Mouse (Mus musculus) embryonic facial prominence, embryonic 14.5 days (tissue): ENCODE measurements around the gene Muc4. TPM values are rescaled to one million over a fixed set of nuclear protein-coding genes. Genes with fewer than 3 reads are reported as not detected.

Experiments
- ATAC-seq: fragments of 200-750 bp; cut with Nextera tagmentation; 2 replicates; pipeline ENCODE4 v1.8.0; 2017; ENCODE audit warnings: low read depth, moderate number of reproducible peaks, moderate TSS enrichment
- DNase-seq: peaks from one replicate; pipeline ENCODE4 v3.0.0-alpha.2; 2015; ENCODE audit warnings: low spot score
- H3K27ac ChIP-seq: fragments of 300-500 bp; sonication (generic); replicated peaks from 2 replicates; pipeline ENCODE4 v1.5.1; 2014; ENCODE audit warnings: low read depth, mild to moderate bottlenecking, low read length, moderate library complexity
- H3K27me3 ChIP-seq: fragments of 300-500 bp; sonication (generic); replicated peaks from 2 replicates; pipeline ENCODE4 v1.6.1; 2014; ENCODE audit warnings: low read length; ENCODE audit not compliant: control insufficient read depth, insufficient read depth
- H3K36me3 ChIP-seq: fragments of 300-500 bp; sonication (generic); 2 replicates; pipeline ENCODE4 v1.6.1; 2014; ENCODE audit warnings: low read length, mixed read lengths; ENCODE audit not compliant: control insufficient read depth, insufficient read depth
- H3K4me1 ChIP-seq: fragments of 300-500 bp; sonication (generic); 2 replicates; pipeline ENCODE4 v1.6.1; 2014; ENCODE audit warnings: antibody characterized with exemption, low read length; ENCODE audit not compliant: control insufficient read depth, insufficient read depth
- H3K4me2 ChIP-seq: fragments of 300-500 bp; sonication (generic); 2 replicates; pipeline ENCODE4 v1.6.1; 2014; ENCODE audit warnings: low read depth, mild to moderate bottlenecking, low read length, moderate library complexity, mixed read lengths
- H3K4me3 ChIP-seq: fragments of 300-500 bp; sonication (generic); 2 replicates; pipeline ENCODE4 v1.5.1; 2014; ENCODE audit warnings: low read depth, mild to moderate bottlenecking, low read length
- H3K9ac ChIP-seq: fragments of 300-500 bp; sonication (generic); 2 replicates; pipeline ENCODE4 v1.6.1; 2014; ENCODE audit warnings: low read depth, mild to moderate bottlenecking, low read length, moderate library complexity, mixed read lengths
- H3K9me3 ChIP-seq: fragments of 300-500 bp; sonication (generic); 2 replicates; pipeline ENCODE4 v1.6.1; 2016; ENCODE audit warnings: low read length; ENCODE audit not compliant: control insufficient read depth
- WGBS: fragments of 180-500 bp; shearing (Covaris S2); extraction: QIAGEN DNeasy Blood & Tissue Kit; methylation state at CpG from one replicate; pipeline ENCODE4 v1.1.7; 2014; 5-methylcytosine and 5-hydroxymethylcytosine counted together
- polyA plus RNA-seq: library from polyadenylated mRNA; unstranded; fragments of >200 nt; fragmentation: Nextera tagmentation; extraction: Ambion mirVana; gene quantifications from 2 replicates; pipeline ENCODE4 v1.2.1, GENCODE M21; 2014

Muc4 gene
- 1.6 and 1.8 TPM in 2 replicates for polyA plus RNA-seq

DNA sequence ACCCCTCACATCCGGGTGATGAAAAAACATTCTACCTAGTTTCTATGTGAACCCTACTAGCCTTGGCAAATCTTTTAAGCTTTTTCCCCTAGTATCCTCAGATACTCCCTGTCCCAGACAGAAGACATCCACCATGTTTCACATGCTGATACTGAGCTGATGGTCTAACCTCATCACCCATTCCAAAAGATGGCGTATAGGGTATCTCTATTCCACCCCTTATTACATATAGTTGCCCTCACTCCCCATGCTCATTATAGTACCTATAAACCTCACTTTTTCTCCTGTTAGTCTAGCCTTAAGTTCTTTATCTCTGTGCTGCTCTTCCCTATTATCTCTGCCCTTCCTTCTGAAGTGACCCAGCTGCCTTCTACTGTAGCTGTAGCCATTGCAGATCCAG, at the start of gene Muc4:
Gene Muc4, plus strand, starts transcription at position 301 of the 400 bp plus-strand sequence.
- Histone ChIP-seq H3K27ac (no peak within 1 kb of the TSS), H3K9ac (no peak within 1 kb of the TSS), H3K36me3 (no peaks in the 10 kb centered on the region), H3K4me3 (no peak within 1 kb of the TSS), H3K4me2 (no peak within 1 kb of the TSS), H3K4me1 (no peaks in the 10 kb centered on the region), H3K9me3 (no peaks in the 10 kb centered on the region), H3K27me3 (no peaks in the 10 kb centered on the region)
- DNase-seq: no peak
- WGBS: 89% methylated on average over 2 of the region's 2 CpGs
- ATAC-seq: no peak

DNA sequence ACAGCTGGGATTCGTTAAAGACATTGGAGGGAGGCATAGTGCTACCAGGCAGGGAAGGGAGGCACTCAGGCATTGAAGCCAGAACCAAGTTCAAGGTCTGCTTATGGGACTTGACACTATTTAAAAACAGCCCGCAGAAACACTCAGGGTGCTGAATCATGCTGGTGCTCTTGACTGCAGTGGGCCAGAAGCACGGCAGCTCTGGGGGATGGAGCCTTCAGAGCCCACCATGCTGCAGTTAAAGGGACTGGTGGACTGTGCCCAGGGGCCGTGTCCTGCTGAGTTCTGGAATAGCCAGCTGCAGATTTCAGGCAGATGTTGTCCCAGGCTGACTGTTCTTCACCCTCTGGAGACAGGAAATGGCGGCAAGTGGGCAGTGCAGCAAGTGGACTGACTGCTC, 49.7 kb upstream of the Muc4 start:
- Histone ChIP-seq H3K36me3 (peaks cover 16% of the 10 kb centered on the region), H3K9ac (no peak overlapping the region), H3K27ac (no peak overlapping the region), H3K4me1 (no peaks in the 10 kb centered on the region), H3K4me3 (no peak overlapping the region), H3K9me3 (no peaks in the 10 kb centered on the region), H3K4me2 (no peak overlapping the region), H3K27me3 (no peaks in the 10 kb centered on the region)
- DNase-seq (no peak), ATAC-seq (no peak)
- 48% methylated on average over 5 of the region's 5 CpGs for WGBS

DNA sequence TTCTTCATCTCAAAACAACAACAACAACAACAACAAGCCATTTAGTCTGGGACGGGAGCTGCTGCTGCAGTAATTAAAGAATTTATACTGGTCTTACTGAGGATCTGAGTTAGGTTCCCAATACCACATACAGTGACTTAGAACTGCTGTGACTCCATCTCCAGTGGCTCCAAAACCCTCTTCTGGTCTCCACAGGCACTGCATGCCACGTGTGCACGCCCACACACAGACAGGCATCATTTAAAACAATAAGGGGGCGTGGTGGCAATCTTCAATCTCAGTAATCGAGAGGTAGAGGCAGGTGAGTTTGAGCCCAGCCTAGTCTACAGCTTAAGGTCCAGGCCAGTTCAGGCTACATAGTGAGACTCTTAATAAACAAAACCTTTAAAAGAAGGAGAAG, 48.5 kb upstream of the Muc4 start:
- ATAC-seq (no peak), DNase-seq (no peak)
- Histone ChIP-seq H3K4me3 (no peak overlapping the region), H3K9me3 (no peaks in the 10 kb centered on the region), H3K4me1 (no peaks in the 10 kb centered on the region), H3K36me3 (peaks cover 9% of the 10 kb centered on the region), H3K4me2 (no peak overlapping the region), H3K27ac (no peak overlapping the region), H3K27me3 (no peaks in the 10 kb centered on the region), H3K9ac (no peak overlapping the region)
- 80% methylated on average over 5 of the region's 5 CpGs for WGBS

DNA sequence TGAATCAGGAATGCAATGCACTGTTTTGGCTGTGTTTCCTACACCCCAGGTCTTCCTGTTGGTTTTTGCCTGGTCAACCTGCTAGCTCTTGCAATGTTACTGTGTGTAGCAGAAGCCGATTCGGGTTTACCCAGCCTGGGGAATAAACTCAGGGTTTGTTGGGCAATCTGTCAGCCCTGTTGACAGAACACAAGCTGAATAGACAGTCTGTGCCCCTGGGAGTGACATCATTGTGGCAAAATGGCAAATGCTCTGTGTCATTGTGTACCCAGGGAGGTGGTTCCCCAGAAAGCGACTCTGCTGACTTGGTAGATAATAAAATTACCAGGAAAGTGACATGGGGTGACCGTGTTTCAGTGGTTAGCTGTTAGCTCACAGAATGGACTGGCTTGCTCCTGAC, 46.9 kb upstream of the Muc4 start:
- H3K9ac ChIP-seq: no peak overlapping the region
- ATAC-seq (no peak), DNase-seq (no peak)
- no peaks in the 10 kb centered on the region for H3K27me3 ChIP-seq
- WGBS: 59% methylated on average over 4 of the region's 4 CpGs
- no peaks in the 10 kb centered on the region for H3K9me3 ChIP-seq
- H3K4me3 ChIP-seq: no peak overlapping the region
- H3K27ac ChIP-seq: no peak overlapping the region
- no peak overlapping the region for H3K4me2 ChIP-seq
- no peaks in the 10 kb centered on the region for H3K36me3 ChIP-seq
- no peaks in the 10 kb centered on the region for H3K4me1 ChIP-seq

DNA sequence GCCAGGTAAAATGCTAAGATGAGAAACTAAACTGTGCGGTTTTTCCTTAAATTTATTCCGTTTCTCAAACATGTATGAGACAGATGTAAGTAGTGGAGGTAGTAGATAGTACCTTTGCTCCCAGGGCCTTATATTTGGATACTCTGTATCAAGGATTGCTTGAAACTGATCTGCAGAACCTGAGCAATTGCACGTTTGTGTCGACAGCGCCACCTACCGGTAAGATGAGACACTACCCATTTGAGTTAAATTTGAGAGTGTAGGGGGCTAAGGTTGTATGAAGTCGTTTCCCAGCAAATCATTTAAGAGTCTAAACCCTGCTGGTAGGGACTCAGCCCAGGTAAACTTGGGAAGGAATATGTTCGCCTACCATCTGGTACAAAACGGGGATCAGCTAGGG, 46.2 kb upstream of the Muc4 start:
- Histone ChIP-seq H3K9ac (no peak overlapping the region), H3K27ac (no peak overlapping the region), H3K4me1 (no peaks in the 10 kb centered on the region), H3K9me3 (no peaks in the 10 kb centered on the region), H3K4me2 (no peak overlapping the region), H3K36me3 (no peaks in the 10 kb centered on the region), H3K27me3 (no peaks in the 10 kb centered on the region), H3K4me3 (no peak overlapping the region)
- peak; percentile 80 for DNase-seq
- WGBS: 8% methylated on average over 9 of the region's 9 CpGs
- ATAC-seq: peak; percentile 63; the same call in 1 of the 2 replicates

DNA sequence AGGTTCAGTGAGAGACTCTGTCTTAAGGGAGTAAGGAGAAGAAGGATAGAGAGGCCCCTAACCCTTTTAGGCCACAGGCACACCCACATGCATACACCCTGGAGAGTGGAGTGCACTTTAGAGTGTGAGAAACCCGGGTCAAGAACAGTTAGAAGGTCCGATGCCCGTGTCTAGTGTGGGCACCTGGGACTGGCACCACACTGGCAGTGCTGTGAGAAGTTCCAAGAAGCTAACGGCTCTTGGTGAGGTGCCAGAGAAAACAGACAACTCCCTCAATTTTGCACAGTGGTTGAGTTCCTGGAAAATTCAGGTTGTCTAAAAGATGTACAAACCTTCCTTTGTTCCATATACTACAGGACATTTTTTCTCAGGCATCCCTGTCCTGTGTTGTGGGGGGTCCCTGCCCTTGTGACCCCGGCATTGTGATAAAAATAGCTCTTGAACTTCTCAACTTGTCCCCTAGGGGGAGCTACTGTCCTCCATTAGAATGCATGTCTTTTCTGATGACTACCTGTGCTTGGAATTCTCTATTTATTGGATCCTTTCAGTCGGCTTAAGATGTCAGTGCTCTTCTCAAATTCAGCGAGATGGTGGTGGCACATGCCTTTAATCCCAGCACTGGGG, 38.7 kb upstream of the Muc4 start:
- no peaks in the 10 kb centered on the region for H3K4me1 ChIP-seq
- no peak overlapping the region for H3K27ac ChIP-seq
- WGBS: 38% methylated on average over 7 of the region's 7 CpGs
- H3K27me3 ChIP-seq: no peaks in the 10 kb centered on the region
- H3K9me3 ChIP-seq: no peaks in the 10 kb centered on the region
- ATAC-seq: no peak
- no peak overlapping the region for H3K4me3 ChIP-seq
- no peak overlapping the region for H3K9ac ChIP-seq
- DNase-seq: no peak
- H3K36me3 ChIP-seq: no peaks in the 10 kb centered on the region
- H3K4me2 ChIP-seq: no peak overlapping the region

DNA sequence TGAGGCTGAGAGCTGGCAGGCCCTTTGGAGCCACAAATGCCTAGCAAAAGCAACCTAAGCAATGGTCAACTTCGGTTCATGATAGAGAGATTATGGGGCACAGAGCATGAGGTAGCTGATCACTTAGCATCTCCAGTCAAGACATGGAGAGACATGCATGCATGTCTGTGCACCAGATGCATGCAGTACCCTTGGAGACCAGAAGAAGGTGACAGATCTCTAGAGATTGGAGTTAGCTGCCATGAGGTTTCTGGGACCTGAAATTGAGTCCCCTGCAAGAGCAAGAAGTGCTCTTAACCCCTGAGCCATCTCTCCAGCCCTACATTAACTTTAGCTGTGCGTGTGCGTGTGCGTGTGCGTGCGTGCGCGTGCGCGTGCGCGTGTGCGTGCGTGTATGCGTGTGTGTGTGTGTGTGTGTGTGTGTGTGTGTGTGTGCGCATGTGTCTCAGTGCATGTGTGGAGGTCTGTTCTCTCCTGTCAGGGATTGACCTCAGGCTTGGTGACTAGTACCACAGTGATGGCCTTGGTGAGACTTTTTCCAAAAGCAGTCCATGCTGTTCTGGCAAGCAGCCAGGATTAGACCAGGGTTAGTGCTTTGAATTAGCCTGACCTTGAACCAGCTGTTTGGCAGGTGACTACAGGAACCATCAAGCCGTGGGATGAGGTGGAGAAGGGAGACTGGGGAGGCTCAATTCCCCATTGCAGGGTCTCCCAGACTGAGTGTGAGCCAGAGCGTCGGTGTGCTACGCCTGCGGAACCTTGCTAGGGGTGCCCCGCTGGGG, 37.8 kb upstream of the Muc4 start:
- H3K27me3 ChIP-seq: no peaks in the 10 kb centered on the region
- ATAC-seq (no peak), DNase-seq (no peak)
- H3K4me1 ChIP-seq: no peaks in the 10 kb centered on the region
- no peaks in the 10 kb centered on the region for H3K9me3 ChIP-seq
- H3K4me2 ChIP-seq: no peak overlapping the region
- no peaks in the 10 kb centered on the region for H3K36me3 ChIP-seq
- no peak overlapping the region for H3K27ac ChIP-seq
- WGBS: 83% methylated on average over 20 of the region's 22 CpGs
- H3K4me3 ChIP-seq: no peak overlapping the region
- H3K9ac ChIP-seq: no peak overlapping the region

DNA sequence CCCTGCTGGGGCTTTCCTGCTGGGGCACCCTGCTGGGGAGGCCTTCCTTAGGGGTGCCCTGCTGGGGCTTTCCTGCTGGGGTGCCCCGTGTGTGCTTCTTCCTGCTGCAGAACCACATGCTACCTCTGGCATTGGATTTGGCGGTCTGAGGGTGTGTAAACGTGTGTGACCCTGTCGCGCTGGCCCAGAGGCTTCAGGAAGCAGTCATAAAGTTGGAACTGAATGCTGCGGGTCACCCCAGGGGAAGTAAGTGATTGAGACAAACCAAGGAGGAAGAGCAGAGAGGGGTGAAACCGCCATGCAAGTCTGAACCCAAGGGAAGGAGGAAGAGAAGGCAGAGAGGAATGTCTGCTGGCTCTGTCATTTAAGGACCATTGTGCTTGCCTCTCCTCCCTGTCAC, 37.1 kb upstream of the Muc4 start:
- H3K4me3 ChIP-seq: no peak overlapping the region
- ATAC-seq: no peak

More for the DNA sequence above, 37.1 kb upstream of the Muc4 start:
- no peak for DNase-seq
- Histone ChIP-seq H3K36me3 (no peaks in the 10 kb centered on the region), H3K9ac (no peak overlapping the region), H3K27me3 (no peaks in the 10 kb centered on the region), H3K27ac (no peak overlapping the region), H3K4me1 (no peaks in the 10 kb centered on the region), H3K9me3 (no peaks in the 10 kb centered on the region), H3K4me2 (no peak overlapping the region)
- WGBS: 34% methylated on average over 7 of the region's 7 CpGs
